31 mouse cellular contexts compared by ENCODE assay signal in the genomic region with DNA sequence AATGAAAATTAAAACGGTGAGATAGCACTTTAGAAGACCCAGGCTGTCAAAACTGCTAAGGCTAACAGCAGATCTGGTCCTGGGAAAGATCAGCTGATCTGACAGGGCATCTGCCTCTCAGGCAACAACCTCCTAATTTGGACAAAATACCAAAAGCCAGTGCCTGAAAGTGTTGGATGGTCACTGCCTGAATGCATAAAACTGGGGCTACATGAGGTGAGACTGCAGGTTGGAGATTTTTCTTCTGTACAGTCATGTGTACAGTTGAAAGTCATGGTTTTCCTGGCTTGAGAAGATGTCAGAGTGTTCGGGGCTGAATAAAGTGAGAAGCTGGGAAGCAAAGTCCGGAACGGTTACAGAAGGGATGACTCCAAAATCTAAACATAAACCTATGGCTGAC. TPM values are rescaled to one million over a fixed set of nuclear protein-coding genes. Genes with fewer than 3 reads are reported as not detected.
"Had no signal": no experiment of that assay in that cellular context is flagged by ENCODE, and none has a peak within 500 bp of the region (broad histone marks: within the 10 kb centered on the region; RNA-seq: fewer than 3 reads in every experiment).

No protein-coding gene starts in this region.

- H3K4me2 ChIP-seq: heart, embryonic 13.5 days; heart, embryonic 15.5 days; hindbrain, embryonic 12.5 days; hindbrain, embryonic 14.5 days; intestine, embryonic 15.5 days; limb, embryonic 12.5 days; liver, embryonic 11.5 days; liver, embryonic 13.5 days; liver, embryonic 15.5 days had no signal

- H3K4me3 ChIP-seq: gastrocnemius, adult 2 months; heart, embryonic 10.5 days; heart, embryonic 13.5 days; heart, embryonic 15.5 days; hindbrain, embryonic 10.5 days; hindbrain, embryonic 12.5 days; intestine, embryonic 15.5 days; layer of hippocampus, adult 2 months; left cerebral cortex, adult 2 months; limb, embryonic 10.5 days; limb, embryonic 12.5 days; liver, embryonic 13.5 days; liver, embryonic 15.5 days had no signal

- H3K27ac ChIP-seq: gastrocnemius, adult 2 months; heart, embryonic 10.5 days; heart, embryonic 13.5 days; heart, embryonic 15.5 days; hindbrain, embryonic 10.5 days; hindbrain, embryonic 12.5 days; hindbrain, embryonic 14.5 days; intestine, embryonic 15.5 days; layer of hippocampus, adult 2 months; left cerebral cortex, adult 2 months; limb, embryonic 10.5 days; limb, embryonic 12.5 days; liver, embryonic 13.5 days; liver, embryonic 15.5 days had no signal

- DNase-seq: gastrocnemius, adult 2 months; gastrocnemius, postnatal 10 days; gastrocnemius, postnatal 25 days; heart, postnatal 14 days; heart, postnatal 36 days; kidney, adult 18-20 months; kidney, adult 8-10 months; kidney, postnatal 10 days; kidney, postnatal 25 days; kidney, postnatal 4 days; liver; liver, embryonic 13.5 days had no signal

- H3K4me1 ChIP-seq: liver, embryonic 13.5 days had no signal

- H3K9me3 ChIP-seq: heart, embryonic 10.5 days; heart, embryonic 15.5 days; hindbrain, embryonic 10.5 days; hindbrain, embryonic 12.5 days; intestine, embryonic 15.5 days; limb, embryonic 10.5 days; limb, embryonic 12.5 days; liver, embryonic 15.5 days had no signal

- ATAC-seq: hindbrain, embryonic 16.5 days; intestine, embryonic 15.5 days; intestine, postnatal 0 days had no signal

- H3K9ac ChIP-seq: heart, embryonic 13.5 days; heart, embryonic 15.5 days; hindbrain, embryonic 12.5 days; hindbrain, embryonic 14.5 days; intestine, embryonic 15.5 days; limb, embryonic 12.5 days; liver, embryonic 13.5 days; liver, embryonic 15.5 days had no signal

- H3K36me3 ChIP-seq: heart, embryonic 10.5 days; heart, embryonic 13.5 days; heart, embryonic 15.5 days; hindbrain, embryonic 10.5 days; hindbrain, embryonic 12.5 days; intestine, embryonic 15.5 days; limb, embryonic 10.5 days; limb, embryonic 12.5 days; liver, embryonic 13.5 days; liver, embryonic 15.5 days had no signal

RNA-seq across cellular contexts. Expression of gene Mmel1, which starts 15.5 kb away (rescaled TPM):
- total RNA-seq: gastrocnemius, adult 2 months; granulocyte monocyte progenitor cell, adult 5-6 weeks had no signal
- polyA plus RNA-seq: inflammation-experienced regulatory T-cells, adult 6 months; kidney, embryonic 14.5 days; kidney, embryonic 16.5 days had no signal

RNA-seq across cellular contexts. Expression of gene Ttc34, which starts 16.6 kb away (rescaled TPM):
- total RNA-seq: gastrocnemius, adult 2 months; gastrocnemius, postnatal 10 days; gastrocnemius, postnatal 25 days had no signal
- polyA plus RNA-seq: inflammation-experienced regulatory T-cells, adult 6 months; intestine, embryonic 15.5 days; intestine, postnatal 0 days; liver, embryonic 15.5 days had no signal
